Comparison of ENCODE assay signal across 8 mouse cellular contexts in genomic region chr7:34570114-34571065, GRCm38 (mm10).
DNase-seq lines count a peak whose midpoint lies in the region; ATAC-seq and TF ChIP-seq lines count a peak whose summit lies in the region.

No protein-coding gene starts in this region.

- intact Hi-C loops in heart, postnatal 14 days (cut with DNase I) = loop anchor here (5.0 kb wide), 1 partner anchor 87 kb away; the partner anchor contains the start of gene Kctd15

- no peak for TF ChIP-seq CTCF in liver, postnatal 0 days (IDR thresholded peaks at IDR 0.05; ENCODE audit: low read depth)

- H3K4me2 ChIP-seq in forebrain, embryonic 14.5 days (ENCODE audit: low read length) = peak overlapping the region; percentile 61
- H3K4me2 ChIP-seq in liver, postnatal 0 days (ENCODE audit: low read depth, low read length) = peak overlapping the region; percentile 62

- peak overlapping the region; percentile 39; the same call in 1 of the 2 replicates for H3K27ac ChIP-seq in forebrain, embryonic 14.5 days (ENCODE audit: low read depth, low read length)
- H3K27ac ChIP-seq in liver, postnatal 0 days (ENCODE audit: low read depth) = no peak overlapping the region

- ATAC-seq in cerebellum, adult (ENCODE audit: insufficient number of reproducible peaks, low FRiP score, low TSS enrichment) = peak; percentile 36; the same call in 1 of the 2 replicates
- peak; percentile 88 for ATAC-seq in forebrain, embryonic 14.5 days
- no peak for ATAC-seq in liver, postnatal 0 days

- H3K4me1 ChIP-seq in forebrain, embryonic 14.5 days (ENCODE audit: control insufficient read depth, insufficient read depth, low read length) = peaks cover 17% of the 10 kb centered on the region
- H3K4me1 ChIP-seq in liver, postnatal 0 days (ENCODE audit: insufficient read depth) = peaks cover 8% of the 10 kb centered on the region

- no peak for TF ChIP-seq EP300 in liver, postnatal 0 days (IDR thresholded peaks at IDR 0.05; ENCODE audit: low read depth)

- under 1% methylated on average over 43 of the region's 43 CpGs for WGBS in forebrain, embryonic 14.5 days
- WGBS in liver, postnatal 0 days (ENCODE audit: insufficient replicate concordance) = 9% methylated on average over 43 of the region's 43 CpGs

- DNase-seq in cerebellum, adult 8-10 months = no peak
- peak; percentile 65 for DNase-seq in forebrain, embryonic 14.5 days (ENCODE audit: low spot score)
- peak; percentile 71 to 74 for DNase-seq in heart, postnatal 14 days
- DNase-seq in kidney, postnatal 36 days = peak; percentile 90 to 92
- DNase-seq in liver, postnatal 0 days = peak; percentile 19
- DNase-seq in ovary, postnatal 10 days (ENCODE audit: low spot score) = peak; percentile 14
- DNase-seq in thymus, postnatal 10 days (ENCODE audit: low spot score in 2 of 2) = no peak

- no peaks in the 10 kb centered on the region for H3K9me3 ChIP-seq in forebrain, embryonic 14.5 days (replicated peaks; ENCODE audit: control insufficient read depth, low read length)
- H3K9me3 ChIP-seq in liver, postnatal 0 days (ENCODE audit: low read length) = no peaks in the 10 kb centered on the region

- peak overlapping the region; percentile 52 for H3K9ac ChIP-seq in forebrain, embryonic 14.5 days (ENCODE audit: low read length)
- no peak overlapping the region for H3K9ac ChIP-seq in liver, postnatal 0 days (replicated peaks)

- no peaks in the 10 kb centered on the region for H3K36me3 ChIP-seq in forebrain, embryonic 14.5 days (ENCODE audit: control insufficient read depth, insufficient read depth, low read length)
- no peaks in the 10 kb centered on the region for H3K36me3 ChIP-seq in liver, postnatal 0 days (replicated peaks; ENCODE audit: insufficient read depth, low read length)

- peak overlapping the region; percentile 23 for H3K4me3 ChIP-seq in forebrain, embryonic 14.5 days (ENCODE audit: low read depth, low read length)
- 0 out of 2 replicates have a peak overlapping the region, but pooled peaks have one; percentile 19 for H3K4me3 ChIP-seq in liver, postnatal 0 days (ENCODE audit: low read depth, low read length)

- H3K27me3 ChIP-seq in forebrain, embryonic 14.5 days (replicated peaks; ENCODE audit: control insufficient read depth, insufficient read depth, low read length) = no peaks in the 10 kb centered on the region
- 0 out of 2 replicates have a peak, but pooled peaks cover 11% of the 10 kb centered on the region for H3K27me3 ChIP-seq in liver, postnatal 0 days (ENCODE audit: insufficient read depth, low read length)

Comparison
In these comparisons a context has a peak if more than half of its experiments do, and no peak if none do; other contexts are left out.
1. DNase-seq: peak in forebrain, embryonic 14.5 days (single experiment), heart, postnatal 14 days (2 of 2), kidney, postnatal 36 days (2 of 2), liver, postnatal 0 days (single experiment) and ovary, postnatal 10 days (single experiment); none in cerebellum, adult 8-10 months (single experiment) and thymus, postnatal 10 days (0 of 2).